Mouse (Mus musculus) myocyte (in vitro differentiated cells): ENCODE data around the gene Psme2. TPM values are rescaled to one million over a fixed set of nuclear protein-coding genes. Genes with fewer than 3 reads are reported as not detected.

Experiments used
- H3K27me3 ChIP-seq: one replicate; pipeline ENCODE4 v1.6.1; 2011; ENCODE audit not compliant: control insufficient read depth, insufficient read depth, insufficient read length
- H3K36me3 ChIP-seq: one replicate; pipeline ENCODE4 v1.6.1; 2011; ENCODE audit not compliant: control insufficient read depth, insufficient read depth
- H3K4me2 ChIP-seq: one replicate; pipeline ENCODE4 v1.6.1; 2011; ENCODE audit warnings: low read depth, control low read depth
- H3K4me3 ChIP-seq: one replicate; pipeline ENCODE4 v1.5.1; 2011; ENCODE audit warnings: mild to moderate bottlenecking, control low read depth, moderate library complexity
- H3K79me2 ChIP-seq: one replicate; pipeline ENCODE4 v1.6.1; 2011; ENCODE audit not compliant: control insufficient read depth, insufficient read depth
- H3ac ChIP-seq: one replicate; pipeline ENCODE4 v1.6.1; 2011; ENCODE audit not compliant: control insufficient read depth, insufficient read length
- CEBPB ChIP-seq: IDR thresholded peaks from 2 replicates; pipeline ENCODE4 v1.6.1; 2011; ENCODE audit warnings: mild to moderate bottlenecking, moderate library complexity; ENCODE audit not compliant: poor library complexity, insufficient read depth, severe bottlenecking
- E2F4 ChIP-seq: IDR thresholded peaks from one replicate; pipeline ENCODE4 v1.6.1; 2011; ENCODE audit warnings: mild to moderate bottlenecking, control low read depth, moderate library complexity; ENCODE audit not compliant: insufficient read depth
- MAX ChIP-seq: IDR thresholded peaks from one replicate; pipeline ENCODE4 v1.6.1; 2011; ENCODE audit warnings: low read depth, mild to moderate bottlenecking, control low read depth
- MYOD1 ChIP-seq, 3 experiments: IDR thresholded peaks; one replicate each; pipeline ENCODE4 v1.6.1; 2011; ENCODE audit warnings: control low read depth in 2 of 3, low read depth in 2 of 3, mild to moderate bottlenecking in 2 of 3, moderate library complexity in 1 of 3; ENCODE audit not compliant: insufficient read length in 2 of 3, control insufficient read depth in 1 of 3
- MYOG ChIP-seq, 3 experiments: IDR thresholded peaks; one replicate each; pipeline ENCODE4 v1.6.1; 2011; ENCODE audit warnings: control low read depth in 2 of 3, low read depth in 2 of 3, mild to moderate bottlenecking in 2 of 3; ENCODE audit not compliant: insufficient read length in 2 of 3, control insufficient read depth in 1 of 3, insufficient read depth in 1 of 3
- POLR2A ChIP-seq: IDR thresholded peaks from one replicate; pipeline ENCODE4 v1.6.1; 2011; ENCODE audit warnings: low read depth, mild to moderate bottlenecking, control low read depth, moderate library complexity; ENCODE audit not compliant: insufficient read length
- POLR2AphosphoS2 ChIP-seq: IDR thresholded peaks from one replicate; pipeline ENCODE4 v1.6.1; 2011; ENCODE audit warnings: low read depth, control low read depth; ENCODE audit not compliant: insufficient read length
- REST ChIP-seq: IDR thresholded peaks from one replicate; pipeline ENCODE4 v1.6.1; 2011; ENCODE audit warnings: mild to moderate bottlenecking, control low read depth, moderate library complexity; ENCODE audit not compliant: insufficient read depth, insufficient read length
- SRF ChIP-seq: IDR thresholded peaks from one replicate; pipeline ENCODE4 v1.6.1; 2011; ENCODE audit warnings: low read depth; ENCODE audit not compliant: control insufficient read depth, insufficient read length
- TCF12 ChIP-seq: IDR thresholded peaks from one replicate; pipeline ENCODE4 v1.6.1; 2011; ENCODE audit warnings: mild to moderate bottlenecking, control low read depth; ENCODE audit not compliant: poor library complexity, insufficient read depth, severe bottlenecking
- TCF3 ChIP-seq: IDR thresholded peaks from one replicate; pipeline ENCODE4 v1.6.1; 2011; ENCODE audit warnings: low read depth, control low read depth; ENCODE audit not compliant: insufficient read length
- USF1 ChIP-seq: IDR thresholded peaks from one replicate; pipeline ENCODE4 v1.6.1; 2011; ENCODE audit warnings: low read depth, mild to moderate bottlenecking, control low read depth, moderate library complexity
- polyA plus RNA-seq: library from polyadenylated mRNA; unstranded; fragments of >200 nt; fragmentation: generic; extraction: Trizol; gene quantifications from one replicate; pipeline ENCODE4 v1.2.1, GENCODE M21; 2012; ENCODE audit warnings: missing spikeins

Psme2 gene
- polyA plus RNA-seq, 1 experiment = 139 TPM

- TF ChIP-seq MYOD1 (IDR thresholded peaks at IDR 0.05; ENCODE audit: control insufficient read depth in 1 of 3, insufficient read length in 2 of 3, low read depth in 2 of 3) = no peak
- TF ChIP-seq TCF3 = no peak
- TF ChIP-seq E2F4 = no peak
- no peak for TF ChIP-seq REST
- TF ChIP-seq POLR2AphosphoS2 = peak; percentile 39
- no peak for TF ChIP-seq USF1
- TF ChIP-seq MYOG (IDR thresholded peaks at IDR 0.05; ENCODE audit: control insufficient read depth in 1 of 3, insufficient read depth in 1 of 3, insufficient read length in 2 of 3, low read depth in 2 of 3) = no peak
- TF ChIP-seq MAX = no peak
- no peak for TF ChIP-seq POLR2A
- Histone ChIP-seq H3ac (no peak overlapping the region), H3K4me2 (no peak overlapping the region), H3K27me3 (no peaks in the 10 kb centered on the region), H3K79me2 (no peaks in the 10 kb centered on the region), H3K4me3 (no peak overlapping the region), H3K36me3 (peaks cover 9% of the 10 kb centered on the region)
Observed at GRCm38 (mm10) chr14:55554635-55555034, 36.3 kb downstream of the Psme2 start.

DNA sequence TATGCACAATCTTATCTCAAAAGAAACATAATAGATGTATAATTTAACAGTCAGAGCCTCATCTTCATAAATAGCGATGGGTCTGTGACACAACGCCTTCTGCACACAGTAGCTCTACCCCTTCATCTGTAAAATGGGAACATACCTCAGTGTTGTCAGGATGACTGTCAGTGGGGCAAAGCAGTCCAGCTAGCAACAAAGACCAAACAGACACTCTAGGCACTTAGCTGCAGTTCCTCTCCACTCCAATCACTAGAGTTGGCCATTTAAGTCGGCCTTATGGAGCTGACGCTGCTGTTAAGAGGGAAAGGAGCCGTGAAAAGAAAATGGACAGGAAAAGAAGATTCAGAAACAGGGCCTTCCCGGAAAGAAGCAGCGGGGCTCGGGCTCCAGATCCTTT, 39.1 kb downstream of the Psme2 start:
- Histone ChIP-seq H3K27me3 (no peaks in the 10 kb centered on the region), H3K4me3 (no peak overlapping the region), H3ac (no peak overlapping the region), H3K79me2 (no peaks in the 10 kb centered on the region), H3K36me3 (peaks cover 38% of the 10 kb centered on the region), H3K4me2 (no peak overlapping the region)
- TF ChIP-seq TCF3 (no peak), POLR2AphosphoS2 (peak; percentile 94)

DNA sequence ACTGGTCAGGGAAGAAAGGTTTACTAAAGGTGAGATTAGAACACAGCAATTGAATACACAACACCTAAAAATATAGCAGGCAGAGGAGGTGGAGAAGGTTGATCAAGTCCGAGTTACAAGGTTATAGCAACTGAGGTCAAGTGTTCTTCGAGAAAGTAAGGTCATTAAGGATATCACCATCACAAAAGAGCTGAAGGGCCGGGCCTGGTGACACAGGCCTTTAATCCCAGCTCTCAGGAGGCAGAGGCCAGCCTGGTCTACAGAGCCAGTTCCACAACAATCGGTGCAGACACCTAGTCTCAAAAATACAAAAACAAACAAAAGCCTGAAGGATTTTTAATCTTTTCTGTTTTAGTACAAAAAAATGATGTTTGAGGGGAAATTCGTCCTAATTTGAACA, 39.6 kb downstream of the Psme2 start:
- no peak overlapping the region for H3ac ChIP-seq
- TF ChIP-seq POLR2AphosphoS2 (peak; percentile 90), USF1 (no peak)
- no peak overlapping the region for H3K4me3 ChIP-seq
- H3K4me2 ChIP-seq = no peak overlapping the region
- peaks cover 42% of the 10 kb centered on the region for H3K36me3 ChIP-seq
- H3K27me3 ChIP-seq = no peaks in the 10 kb centered on the region
- no peaks in the 10 kb centered on the region for H3K79me2 ChIP-seq

- Histone ChIP-seq H3ac (no peak overlapping the region), H3K4me2 (no peak overlapping the region), H3K79me2 (no peaks in the 10 kb centered on the region), H3K27me3 (no peaks in the 10 kb centered on the region), H3K4me3 (no peak overlapping the region), H3K36me3 (peaks cover 53% of the 10 kb centered on the region)
- TF ChIP-seq SRF (no peak), POLR2AphosphoS2 (peak; percentile 48)
Observed at GRCm38 (mm10) chr14:55550191-55550590, 40.7 kb downstream of the Psme2 start.

DNA sequence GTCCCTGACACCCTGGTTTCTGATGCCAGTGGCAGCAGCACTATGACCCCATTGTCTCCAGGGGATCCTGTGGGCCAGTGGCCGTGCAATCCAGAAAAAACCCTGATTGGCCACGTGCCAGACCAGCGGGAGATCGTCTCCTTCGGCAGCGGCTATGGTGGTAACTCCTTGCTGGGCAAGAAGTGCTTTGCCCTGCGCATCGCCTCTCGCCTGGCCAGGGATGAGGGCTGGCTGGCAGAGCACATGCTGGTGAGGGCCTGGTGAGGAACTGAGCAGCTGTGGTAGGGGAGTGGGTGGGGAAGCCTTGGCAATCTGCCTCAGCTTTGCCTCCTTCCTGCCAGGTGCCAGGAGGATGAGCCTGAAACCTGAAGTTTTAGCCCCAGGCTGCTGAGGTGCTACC, 46.6 kb downstream of the Psme2 start:
- Histone ChIP-seq H3K4me2 (no peak overlapping the region), H3K4me3 (no peak overlapping the region), H3K27me3 (no peaks in the 10 kb centered on the region), H3K36me3 (peaks cover 68% of the 10 kb centered on the region), H3ac (no peak overlapping the region), H3K79me2 (peaks cover 34% of the 10 kb centered on the region)
- no peak for TF ChIP-seq TCF3
- no peak for TF ChIP-seq TCF12
- TF ChIP-seq USF1 = no peak
- no peak for TF ChIP-seq POLR2A
- TF ChIP-seq POLR2AphosphoS2 = peak; percentile 64
- peak in 1 of 3 experiments; percentile 24 for TF ChIP-seq MYOG (IDR thresholded peaks at IDR 0.05; ENCODE audit: control insufficient read depth in 1 of 3, insufficient read depth in 1 of 3, insufficient read length in 2 of 3, low read depth in 2 of 3)
- no peak for TF ChIP-seq CEBPB
- TF ChIP-seq E2F4 = no peak
- TF ChIP-seq MAX = no peak
- no peak for TF ChIP-seq REST
- no peak for TF ChIP-seq SRF
- peak in 1 of 3 experiments; percentile 34 for TF ChIP-seq MYOD1 (IDR thresholded peaks at IDR 0.05; ENCODE audit: control insufficient read depth in 1 of 3, insufficient read length in 2 of 3, low read depth in 2 of 3)

DNA sequence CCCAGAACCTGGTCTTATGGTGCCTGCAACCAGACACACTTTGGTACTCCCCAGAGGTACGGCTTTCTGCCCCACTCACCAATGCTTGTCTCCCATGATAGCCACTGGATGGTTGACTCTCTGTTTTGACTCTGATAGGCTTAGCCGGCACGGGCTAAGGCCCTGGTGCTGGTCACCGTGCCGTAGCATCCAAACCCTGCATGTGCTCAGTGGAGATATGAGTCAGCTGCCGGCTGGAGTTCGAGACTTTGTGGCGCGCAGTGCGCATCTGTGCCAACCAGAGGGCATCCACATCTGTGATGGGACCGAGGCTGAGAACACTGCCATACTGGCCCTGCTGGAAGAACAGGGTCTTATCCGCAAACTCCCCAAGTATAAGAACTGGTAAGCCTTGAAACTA, 48.6 kb downstream of the Psme2 start:
- peak overlapping the region; percentile 94 for H3K4me2 ChIP-seq
- no peaks in the 10 kb centered on the region for H3K27me3 ChIP-seq
- H3K79me2 ChIP-seq = peaks cover 34% of the 10 kb centered on the region
- H3K36me3 ChIP-seq = peaks cover 48% of the 10 kb centered on the region
- no peak overlapping the region for H3ac ChIP-seq
- no peak for TF ChIP-seq TCF3
- no peak for TF ChIP-seq E2F4
- TF ChIP-seq MAX = no peak
- TF ChIP-seq POLR2A = peak; percentile 45
- TF ChIP-seq SRF = no peak
- no peak for TF ChIP-seq MYOG (IDR thresholded peaks at IDR 0.05; ENCODE audit: control insufficient read depth in 1 of 3, insufficient read depth in 1 of 3, insufficient read length in 2 of 3, low read depth in 2 of 3)
- peak; percentile 75 for TF ChIP-seq POLR2AphosphoS2
- TF ChIP-seq USF1 = no peak
- no peak for TF ChIP-seq REST
- no peak for TF ChIP-seq MYOD1 (IDR thresholded peaks at IDR 0.05; ENCODE audit: control insufficient read depth in 1 of 3, insufficient read length in 2 of 3, low read depth in 2 of 3)
- no peak for TF ChIP-seq CEBPB
- TF ChIP-seq TCF12 = no peak
- H3K4me3 ChIP-seq = peak overlapping the region; percentile 92
